Mouse (Mus musculus): ENCODE measurements around the gene Ucn2.

GRCm38 (mm10) chr9:109007025-109007780 lies 21.4 kb downstream of the Ucn2 start:
- TF ChIP-seq CTCF (IDR thresholded peaks at IDR 0.05; ENCODE audit: low read depth) (no peak), EP300 (IDR thresholded peaks at IDR 0.05; ENCODE audit: low read depth) (no peak)

Measured in liver, embryonic 14.5 days (tissue).